Mouse (Mus musculus): ENCODE data around the gene Ctsh. TPM values are rescaled to one million over a fixed set of nuclear protein-coding genes. Genes with fewer than 3 reads are reported as not detected.

Ctsh gene
- polyA plus RNA-seq (2017; shearing (Covaris generic)), result 4.3 TPM

DNA sequence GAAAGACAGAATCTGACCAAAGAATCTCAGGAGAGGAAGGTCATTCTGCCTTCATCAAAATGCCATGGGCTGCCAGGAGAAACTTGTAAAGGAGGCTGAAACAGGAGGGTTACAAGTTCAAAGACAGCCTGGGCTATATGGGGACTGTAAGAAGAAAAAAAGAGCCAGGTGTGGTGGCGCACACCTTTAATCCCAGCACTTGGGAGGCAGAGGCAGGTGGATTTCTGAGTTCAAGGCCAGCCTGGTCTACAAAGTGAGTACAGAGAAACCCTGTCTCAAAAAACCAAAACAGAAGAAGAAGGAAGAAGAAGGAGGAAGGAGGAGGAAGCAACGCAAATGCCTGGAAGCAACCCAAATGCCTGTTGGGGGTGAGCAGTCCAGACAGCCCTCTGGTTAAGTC is at the start of gene Ctsh:
Gene Ctsh, plus strand, starts transcription at position 301 of the 400 bp plus-strand sequence.

DNA sequence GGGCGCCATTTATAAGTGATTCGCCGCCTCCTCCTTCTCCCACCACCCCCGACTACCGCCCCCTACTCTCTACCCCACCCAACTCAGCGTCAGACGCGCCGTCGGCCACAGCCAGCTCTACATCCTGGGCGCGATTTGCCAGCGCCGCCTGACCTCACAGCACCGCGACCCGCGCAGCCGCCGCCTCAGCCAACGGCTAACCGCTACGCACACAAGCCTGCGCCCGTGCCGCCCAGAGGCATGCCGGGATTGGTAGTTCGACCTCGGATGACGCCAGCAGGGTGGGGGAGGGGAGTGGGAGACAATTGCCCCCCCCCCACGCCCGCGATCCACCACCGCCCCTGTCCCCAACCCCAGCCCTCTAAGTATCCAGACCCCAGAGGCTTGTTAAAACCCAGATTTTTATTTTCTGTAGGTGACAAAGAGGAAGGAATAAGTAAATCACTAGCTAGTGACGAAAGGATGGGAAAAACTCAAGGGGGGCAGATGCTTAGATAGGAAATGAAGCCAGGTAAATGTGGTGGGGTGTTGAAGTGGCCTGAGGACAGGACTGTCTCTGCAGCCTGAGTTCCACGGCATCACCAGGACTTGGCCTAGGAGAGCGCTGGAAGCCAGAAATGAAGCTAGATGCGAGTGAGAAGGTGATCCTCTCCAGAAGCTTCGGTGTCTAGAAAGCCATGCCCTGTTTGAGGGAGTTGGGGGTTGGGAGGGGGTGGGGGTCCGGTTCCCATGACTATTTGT is 60.8 kb downstream of the Ctsh start, which contains the start of gene Morf4l1:
Gene Morf4l1, minus strand, starts transcription at position 208 of the 741 bp plus-strand sequence.

Other genes starting within 250 kb of the Ctsh start
- not detected for gene Rasgrf1, start 144.2 kb upstream of the Ctsh start, polyA plus RNA-seq (2017; shearing (Covaris generic))
- 325 TPM for gene Morf4l1, start 60.6 kb downstream of the Ctsh start, polyA plus RNA-seq (2017; shearing (Covaris generic))
- gene Adamts7, start 108.9 kb downstream of the Ctsh start, polyA plus RNA-seq (2017; shearing (Covaris generic)), result not detected
- 53.9 TPM for gene Tbc1d2b, start 216.7 kb downstream of the Ctsh start, polyA plus RNA-seq (2017; shearing (Covaris generic))